Mouse (Mus musculus) ES-CJ7 (cell line): ENCODE results near the gene Mmel1.

Experiments
- DNase-seq: peaks from one replicate; pipeline ENCODE4 v3.0.0; 2011; ENCODE audit warnings: low read depth, low spot score

Mmel1 gene

GRCm38 (mm10) chr4:154936542-154937255 is 67.3 kb downstream of the Mmel1 start:
- DNase-seq, result no peak

- no peak for DNase-seq
Measured at GRCm38 (mm10) chr4:154937746-154938145, 68.4 kb downstream of the Mmel1 start.

GRCm38 (mm10) chr4:154940156-154940555 is 70.8 kb downstream of the Mmel1 start:
- no peak for DNase-seq

- no peak for DNase-seq
Measured at GRCm38 (mm10) chr4:154941831-154942230, 72.4 kb downstream of the Mmel1 start.

GRCm38 (mm10) chr4:154942632-154943322 is 73.4 kb downstream of the Mmel1 start:
- DNase-seq, result peak; percentile 88

- DNase-seq, result no peak
Measured at GRCm38 (mm10) chr4:154943323-154944039, 74.1 kb downstream of the Mmel1 start.

GRCm38 (mm10) chr4:154944121-154944590 is 74.8 kb downstream of the Mmel1 start:
- DNase-seq, result peak; percentile 95
